Mouse (Mus musculus) lung, postnatal 0 days (tissue): ENCODE measurements at regions not wholly inside any gene's neighbourhood (a gene's known extent, or its start where the extent isn't known, plus 50 kb on each side); places are given as distances from the start of the nearest gene placed in this dataset.

Experiments
- ATAC-seq: fragments of 200-750 bp; cut with Nextera tagmentation; 2 replicates; pipeline ENCODE4 v1.8.0; 2017; ENCODE audit warnings: moderate library complexity
- DNase-seq: peaks from one replicate; pipeline ENCODE4 v3.0.0-alpha.2; 2016; ENCODE audit warnings: low spot score
- H3K27ac ChIP-seq: fragments of 300-500 bp; sonication (generic); 2 replicates; pipeline ENCODE4 v1.5.1; 2014; ENCODE audit warnings: antibody characterized with exemption, mild to moderate bottlenecking, low read length, mixed read lengths
- H3K27me3 ChIP-seq: fragments of 300-500 bp; sonication (generic); replicated peaks from 2 replicates; pipeline ENCODE4 v1.6.1; 2014; ENCODE audit warnings: low read length, mixed read lengths; ENCODE audit not compliant: insufficient read depth
- H3K36me3 ChIP-seq: fragments of 300-500 bp; sonication (generic); 2 replicates; pipeline ENCODE4 v1.6.1; 2014; ENCODE audit warnings: low read length, mixed read lengths; ENCODE audit not compliant: insufficient read depth
- H3K4me1 ChIP-seq: fragments of 300-500 bp; sonication (generic); 2 replicates; pipeline ENCODE4 v1.6.1; 2014; ENCODE audit warnings: antibody characterized with exemption, low read depth, low read length, mixed read lengths; ENCODE audit not compliant: insufficient read depth
- H3K4me2 ChIP-seq: fragments of 300-500 bp; sonication (generic); replicated peaks from 2 replicates; pipeline ENCODE4 v1.6.1; 2014; ENCODE audit warnings: low read depth, mild to moderate bottlenecking, low read length, moderate library complexity, mixed read lengths
- H3K4me3 ChIP-seq: fragments of 300-500 bp; sonication (generic); 2 replicates; pipeline ENCODE4 v1.5.1; 2014; ENCODE audit warnings: low read depth, low read length
- H3K9ac ChIP-seq: fragments of 300-500 bp; sonication (generic); replicated peaks from 2 replicates; pipeline ENCODE4 v1.6.1; 2014; ENCODE audit warnings: low read depth, mild to moderate bottlenecking
- H3K9me3 ChIP-seq: fragments of 300-500 bp; sonication (generic); 2 replicates; pipeline ENCODE4 v1.6.1; 2016; ENCODE audit warnings: low read length, mixed read lengths
- CTCF ChIP-seq: IDR thresholded peaks from 2 replicates; pipeline ENCODE4 v1.5.1; 2016; ENCODE audit warnings: antibody characterized with exemption, mild to moderate bottlenecking
- EP300 ChIP-seq: IDR thresholded peaks from 2 replicates; pipeline ENCODE4 v1.6.1; 2016; ENCODE audit warnings: antibody characterized with exemption, mild to moderate bottlenecking, control low read depth
- WGBS: fragments of 180-500 bp; shearing (Covaris S2); extraction: QIAGEN DNeasy Blood & Tissue Kit; methylation state at CpG from one replicate; pipeline ENCODE4 v1.1.7; 2014; 5-methylcytosine and 5-hydroxymethylcytosine counted together

GRCm38 (mm10) chr2:137662216-137662615 is 545.8 kb upstream of the Jag1 start:
- Histone ChIP-seq H3K27ac (no peak overlapping the region), H3K4me2 (no peak overlapping the region), H3K4me1 (no peaks in the 10 kb centered on the region), H3K9me3 (no peaks in the 10 kb centered on the region), H3K36me3 (no peaks in the 10 kb centered on the region), H3K4me3 (no peak overlapping the region), H3K9ac (no peak overlapping the region), H3K27me3 (no peaks in the 10 kb centered on the region)
- DNase-seq = no peak
- ATAC-seq = no peak
- WGBS = 81% methylated on average over 2 of the region's 2 CpGs
- no peak for TF ChIP-seq EP300
- no peak for TF ChIP-seq CTCF

GRCm38 (mm10) chr2:137660449-137660848 is 544.0 kb upstream of the Jag1 start:
- TF ChIP-seq CTCF (no peak), EP300 (no peak)
- Histone ChIP-seq H3K4me1 (no peaks in the 10 kb centered on the region), H3K9me3 (no peaks in the 10 kb centered on the region), H3K27ac (no peak overlapping the region), H3K9ac (no peak overlapping the region), H3K4me2 (no peak overlapping the region), H3K36me3 (no peaks in the 10 kb centered on the region), H3K27me3 (no peaks in the 10 kb centered on the region), H3K4me3 (no peak overlapping the region)
- DNase-seq = no peak
- 84% methylated on average over 1 of the region's 1 CpGs for WGBS
- ATAC-seq = no peak

GRCm38 (mm10) chr2:137654296-137654695 is 537.9 kb upstream of the Jag1 start:
- Histone ChIP-seq H3K4me3 (no peak overlapping the region), H3K27me3 (no peaks in the 10 kb centered on the region), H3K36me3 (no peaks in the 10 kb centered on the region), H3K27ac (no peak overlapping the region), H3K9ac (no peak overlapping the region), H3K4me1 (no peaks in the 10 kb centered on the region), H3K9me3 (no peaks in the 10 kb centered on the region), H3K4me2 (no peak overlapping the region)
- WGBS = 84% methylated on average over 3 of the region's 3 CpGs
- DNase-seq (no peak), ATAC-seq (no peak)
- TF ChIP-seq EP300 (no peak), CTCF (no peak)

- Histone ChIP-seq H3K9ac (no peak overlapping the region), H3K27ac (no peak overlapping the region), H3K27me3 (no peaks in the 10 kb centered on the region), H3K9me3 (no peaks in the 10 kb centered on the region), H3K4me1 (no peaks in the 10 kb centered on the region), H3K4me3 (no peak overlapping the region), H3K4me2 (no peak overlapping the region), H3K36me3 (no peaks in the 10 kb centered on the region)
- no peak for DNase-seq
- TF ChIP-seq CTCF (no peak), EP300 (no peak)
- no peak for ATAC-seq
- WGBS = 38% methylated on average over 2 of the region's 2 CpGs
Observed at GRCm38 (mm10) chr2:137644160-137644559, 527.7 kb upstream of the Jag1 start.

GRCm38 (mm10) chr2:137643269-137644055 is 527.0 kb upstream of the Jag1 start:
- Histone ChIP-seq H3K27ac (no peak overlapping the region), H3K4me2 (no peak overlapping the region), H3K9me3 (no peaks in the 10 kb centered on the region), H3K4me3 (no peak overlapping the region), H3K9ac (no peak overlapping the region), H3K4me1 (no peaks in the 10 kb centered on the region), H3K36me3 (no peaks in the 10 kb centered on the region), H3K27me3 (no peaks in the 10 kb centered on the region)
- ATAC-seq (no peak), DNase-seq (no peak)
- WGBS = 51% methylated on average over 10 of the region's 10 CpGs
- TF ChIP-seq EP300 (no peak), CTCF (no peak)

GRCm38 (mm10) chr2:137635019-137635621 is 518.7 kb upstream of the Jag1 start:
- Histone ChIP-seq H3K4me1 (no peaks in the 10 kb centered on the region), H3K27ac (no peak overlapping the region), H3K27me3 (no peaks in the 10 kb centered on the region), H3K4me2 (no peak overlapping the region), H3K9ac (no peak overlapping the region), H3K4me3 (no peak overlapping the region), H3K9me3 (no peaks in the 10 kb centered on the region), H3K36me3 (no peaks in the 10 kb centered on the region)
- TF ChIP-seq EP300 (no peak), CTCF (no peak)
- peak; percentile 30 for DNase-seq
- ATAC-seq = no peak
- 52% methylated on average over 4 of the region's 4 CpGs for WGBS
